Mouse (Mus musculus) hindbrain, embryonic 16.5 days (tissue): ENCODE results near the gene Cntn5. TPM values are rescaled to one million over a fixed set of nuclear protein-coding genes. Genes with fewer than 3 reads are reported as not detected.

ENCODE experiments used
- ATAC-seq: fragments of 200-750 bp; cut with Nextera tagmentation; 2 replicates; pipeline ENCODE4 v1.8.0; 2017; ENCODE audit warnings: moderate TSS enrichment, moderate library complexity
- H3K27ac ChIP-seq: fragments of 300-500 bp; sonication (generic); 2 replicates; pipeline ENCODE4 v1.5.1; 2014; ENCODE audit warnings: low read depth, mild to moderate bottlenecking, control low read depth, low read length, moderate library complexity
- H3K27me3 ChIP-seq: fragments of 300-500 bp; sonication (generic); replicated peaks from 2 replicates; pipeline ENCODE4 v1.6.1; 2014; ENCODE audit warnings: low read length; ENCODE audit not compliant: control insufficient read depth, insufficient read depth
- H3K36me3 ChIP-seq: fragments of 300-500 bp; sonication (generic); 2 replicates; pipeline ENCODE4 v1.6.1; 2014; ENCODE audit warnings: mild to moderate bottlenecking, low read length, moderate library complexity, mixed read lengths; ENCODE audit not compliant: control insufficient read depth, insufficient read depth
- H3K4me1 ChIP-seq: fragments of 300-500 bp; sonication (generic); 2 replicates; pipeline ENCODE4 v1.6.1; 2014; ENCODE audit warnings: low read depth, low read length; ENCODE audit not compliant: control insufficient read depth, insufficient read depth
- H3K4me2 ChIP-seq: fragments of 300-500 bp; sonication (generic); 2 replicates; pipeline ENCODE4 v1.6.1; 2014; ENCODE audit warnings: mild to moderate bottlenecking, low read length, control low read depth, moderate library complexity
- H3K4me3 ChIP-seq: fragments of 300-500 bp; sonication (generic); 2 replicates; pipeline ENCODE4 v1.5.1; 2014; ENCODE audit warnings: mild to moderate bottlenecking, low read length, control low read depth, moderate library complexity
- H3K9ac ChIP-seq: fragments of 300-500 bp; sonication (generic); 2 replicates; pipeline ENCODE4 v1.6.1; 2014; ENCODE audit warnings: low read depth, mild to moderate bottlenecking, control low read depth, low read length, moderate library complexity
- H3K9me3 ChIP-seq: fragments of 300-500 bp; sonication (generic); 2 replicates; pipeline ENCODE4 v1.6.1; 2014; ENCODE audit warnings: mild to moderate bottlenecking, low read length, moderate library complexity; ENCODE audit not compliant: control insufficient read depth
- WGBS: fragments of 180-500 bp; shearing (Covaris S2); extraction: QIAGEN DNeasy Blood & Tissue Kit; methylation state at CpG from one replicate; pipeline ENCODE4 v1.1.7; 2014; 5-methylcytosine and 5-hydroxymethylcytosine counted together
- polyA plus RNA-seq: library from polyadenylated mRNA; unstranded; fragments of >200 nt; fragmentation: Nextera tagmentation; extraction: Ambion mirVana; gene quantifications from 2 replicates; pipeline ENCODE4 v1.2.1, GENCODE M21; 2015

Cntn5 gene
- polyA plus RNA-seq, 1 experiment from 2014 or later = 20.4 TPM

- Histone ChIP-seq H3K9ac (no peak overlapping the region), H3K9me3 (no peaks in the 10 kb centered on the region), H3K36me3 (no peaks in the 10 kb centered on the region), H3K4me1 (no peaks in the 10 kb centered on the region), H3K4me3 (no peak overlapping the region), H3K27ac (no peak overlapping the region), H3K27me3 (no peaks in the 10 kb centered on the region), H3K4me2 (no peak overlapping the region)
- ATAC-seq = no peak
- WGBS = 72% methylated on average over 7 of the region's 7 CpGs
Measured at GRCm38 (mm10) chr9:10400099-10400498, 504.5 kb downstream of the Cntn5 start.

- no peak overlapping the region for H3K4me2 ChIP-seq
- 91% methylated on average over 2 of the region's 2 CpGs for WGBS
Measured at GRCm38 (mm10) chr9:10389863-10390262, 514.7 kb downstream of the Cntn5 start.

GRCm38 (mm10) chr9:10384455-10384854 lies 520.1 kb downstream of the Cntn5 start:
- ATAC-seq = no peak
- Histone ChIP-seq H3K4me3 (no peak overlapping the region), H3K9ac (no peak overlapping the region), H3K27ac (no peak overlapping the region), H3K36me3 (no peaks in the 10 kb centered on the region), H3K27me3 (no peaks in the 10 kb centered on the region), H3K9me3 (no peaks in the 10 kb centered on the region), H3K4me2 (no peak overlapping the region), H3K4me1 (no peaks in the 10 kb centered on the region)
- 83% methylated on average over 1 of the region's 1 CpGs for WGBS

More at GRCm38 (mm10) chr9:10389863-10390262, 514.7 kb downstream of the Cntn5 start:
- Histone ChIP-seq H3K9me3 (no peaks in the 10 kb centered on the region), H3K36me3 (no peaks in the 10 kb centered on the region), H3K27ac (no peak overlapping the region), H3K9ac (no peak overlapping the region), H3K27me3 (no peaks in the 10 kb centered on the region), H3K4me3 (no peak overlapping the region), H3K4me1 (no peaks in the 10 kb centered on the region)
- no peak for ATAC-seq

GRCm38 (mm10) chr9:10383140-10383539 lies 521.4 kb downstream of the Cntn5 start:
- ATAC-seq = no peak
- H3K4me1 ChIP-seq = no peaks in the 10 kb centered on the region
- no peak overlapping the region for H3K9ac ChIP-seq
- no peaks in the 10 kb centered on the region for H3K27me3 ChIP-seq
- H3K9me3 ChIP-seq = no peaks in the 10 kb centered on the region
- no peak overlapping the region for H3K4me3 ChIP-seq
- H3K27ac ChIP-seq = no peak overlapping the region
- H3K36me3 ChIP-seq = no peaks in the 10 kb centered on the region
- H3K4me2 ChIP-seq = no peak overlapping the region

GRCm38 (mm10) chr9:10381701-10382100 lies 522.9 kb downstream of the Cntn5 start:
- no peak overlapping the region for H3K9ac ChIP-seq
- 95% methylated on average over 4 of the region's 4 CpGs for WGBS
- no peak overlapping the region for H3K27ac ChIP-seq
- H3K4me1 ChIP-seq = no peaks in the 10 kb centered on the region
- H3K9me3 ChIP-seq = no peaks in the 10 kb centered on the region
- no peak overlapping the region for H3K4me2 ChIP-seq
- no peak for ATAC-seq
- H3K27me3 ChIP-seq = no peaks in the 10 kb centered on the region
- H3K4me3 ChIP-seq = no peak overlapping the region
- no peaks in the 10 kb centered on the region for H3K36me3 ChIP-seq

- Histone ChIP-seq H3K36me3 (no peaks in the 10 kb centered on the region), H3K27ac (no peak overlapping the region), H3K4me1 (no peaks in the 10 kb centered on the region), H3K4me3 (no peak overlapping the region), H3K4me2 (no peak overlapping the region), H3K27me3 (no peaks in the 10 kb centered on the region), H3K9ac (no peak overlapping the region), H3K9me3 (no peaks in the 10 kb centered on the region)
- ATAC-seq = peak; percentile 40; the same call in 1 of the 2 replicates
Measured at GRCm38 (mm10) chr9:10376261-10376660, 528.3 kb downstream of the Cntn5 start.

GRCm38 (mm10) chr9:10368971-10369370 lies 535.6 kb downstream of the Cntn5 start:
- 59% methylated on average over 5 of the region's 5 CpGs for WGBS
- Histone ChIP-seq H3K36me3 (no peaks in the 10 kb centered on the region), H3K27ac (no peak overlapping the region), H3K9ac (no peak overlapping the region), H3K9me3 (no peaks in the 10 kb centered on the region), H3K27me3 (no peaks in the 10 kb centered on the region), H3K4me2 (no peak overlapping the region), H3K4me1 (no peaks in the 10 kb centered on the region), H3K4me3 (no peak overlapping the region)
- ATAC-seq = no peak

- no peak overlapping the region for H3K4me2 ChIP-seq
- no peaks in the 10 kb centered on the region for H3K36me3 ChIP-seq
- no peak for ATAC-seq
- no peak overlapping the region for H3K4me3 ChIP-seq
- no peaks in the 10 kb centered on the region for H3K9me3 ChIP-seq
- no peaks in the 10 kb centered on the region for H3K4me1 ChIP-seq
- 36% methylated on average over 1 of the region's 1 CpGs for WGBS
- no peaks in the 10 kb centered on the region for H3K27me3 ChIP-seq
- no peak overlapping the region for H3K27ac ChIP-seq
- no peak overlapping the region for H3K9ac ChIP-seq
Measured at GRCm38 (mm10) chr9:10368410-10368809, 536.2 kb downstream of the Cntn5 start.

GRCm38 (mm10) chr9:10366246-10366955 lies 538.2 kb downstream of the Cntn5 start:
- Histone ChIP-seq H3K9ac (no peak overlapping the region), H3K27me3 (no peaks in the 10 kb centered on the region), H3K36me3 (no peaks in the 10 kb centered on the region), H3K4me3 (no peak overlapping the region), H3K27ac (no peak overlapping the region), H3K4me2 (no peak overlapping the region), H3K9me3 (no peaks in the 10 kb centered on the region), H3K4me1 (no peaks in the 10 kb centered on the region)
- WGBS = 75% methylated on average over 6 of the region's 6 CpGs
- no peak for ATAC-seq
